Mouse (Mus musculus) 3T3-L1 (cell line): ENCODE measurements around the gene Osbpl5.
A peak's percentile ranks its signal among the peaks of the same experiment; 100 is the strongest.

Experiments
- DNase-seq: peaks from one replicate; pipeline ENCODE4 v3.0.0-alpha.2; 2015; ENCODE audit warnings: low read depth, low spot score

Gene Osbpl5

DNA sequence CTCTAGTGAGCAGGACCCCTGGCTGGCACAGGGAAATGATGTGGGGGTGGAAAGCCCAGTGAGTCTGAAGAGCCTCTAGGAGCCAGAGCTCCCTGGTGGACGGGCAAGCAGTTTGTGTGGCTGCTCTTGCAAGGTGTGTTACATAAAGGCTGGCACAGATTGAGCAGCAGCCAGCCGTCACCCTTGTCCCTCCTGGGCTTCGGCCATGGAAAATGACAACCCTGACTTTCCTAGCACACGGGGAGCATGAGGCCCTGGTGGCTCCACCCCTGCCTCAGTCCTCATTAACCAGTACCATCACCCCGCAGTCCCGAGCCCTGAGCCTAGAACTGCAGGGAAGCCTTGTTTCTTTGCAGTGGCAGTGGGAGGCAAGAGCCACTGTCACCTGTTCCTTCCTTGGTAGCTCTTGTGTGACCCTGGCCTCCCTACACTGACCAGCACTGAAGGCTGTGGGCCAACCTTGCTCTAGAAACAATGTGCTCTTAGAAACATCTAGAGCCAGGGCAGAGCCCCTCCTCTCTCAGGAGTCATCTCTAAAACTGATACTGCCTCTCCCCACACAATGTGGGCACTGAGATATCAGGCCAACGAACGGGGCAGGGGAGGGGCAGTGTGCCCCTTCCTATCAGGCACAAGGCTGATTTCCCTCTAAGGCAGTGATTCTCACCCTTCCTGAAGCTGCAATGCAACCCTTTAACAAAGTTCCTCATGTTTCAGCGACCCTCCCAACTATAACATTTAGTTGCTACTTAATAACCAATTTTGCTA, 1.2 kb downstream of the Osbpl5 start:
- no peak for DNase-seq

DNA sequence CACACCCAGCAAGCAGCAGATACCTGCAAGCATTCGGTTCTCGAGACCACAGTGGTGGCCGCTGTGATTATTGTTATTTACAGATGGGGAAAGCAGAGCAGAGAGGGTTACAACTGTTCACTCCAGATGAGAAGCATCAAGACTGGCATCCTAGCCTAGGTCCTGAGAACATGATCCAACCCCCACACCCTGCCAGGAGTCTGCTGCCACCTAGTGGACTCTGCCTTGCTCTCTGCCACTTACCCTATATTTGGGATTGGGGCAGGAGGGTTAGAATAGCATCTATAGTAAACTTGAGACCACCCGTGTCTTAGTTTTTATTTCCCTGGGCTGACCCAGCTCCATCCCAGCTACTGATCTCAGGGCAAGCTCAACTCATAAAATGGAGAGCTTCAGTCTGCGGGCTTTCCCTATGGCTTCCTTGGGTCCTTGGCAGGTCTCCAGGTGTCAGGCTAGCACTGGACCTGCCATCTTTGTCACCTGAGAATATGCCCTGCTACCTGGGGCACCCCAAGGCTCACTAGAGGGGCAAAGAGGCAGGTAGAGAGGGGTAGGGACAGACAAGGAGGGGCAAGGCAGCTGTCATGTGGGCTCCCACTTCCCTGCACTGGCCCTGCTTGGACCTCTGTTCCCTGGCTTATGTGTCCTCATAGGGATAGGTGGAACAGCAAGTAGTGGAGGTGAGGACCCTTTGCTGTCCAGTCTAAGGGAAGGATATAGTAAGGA, 2.6 kb downstream of the Osbpl5 start:
- peak; percentile 79 for DNase-seq

GRCm38 (mm10) chr7:143752606-143753005, 4.2 kb downstream of the Osbpl5 start:
- DNase-seq = no peak

GRCm38 (mm10) chr7:143752056-143752455, 4.7 kb downstream of the Osbpl5 start:
- DNase-seq = no peak

GRCm38 (mm10) chr7:143751380-143751779, 5.4 kb downstream of the Osbpl5 start:
- no peak for DNase-seq

GRCm38 (mm10) chr7:143749045-143749444, 7.7 kb downstream of the Osbpl5 start:
- no peak for DNase-seq

- DNase-seq = peak; percentile 90
Observed at GRCm38 (mm10) chr7:143748041-143748868, 8.5 kb downstream of the Osbpl5 start.

DNA sequence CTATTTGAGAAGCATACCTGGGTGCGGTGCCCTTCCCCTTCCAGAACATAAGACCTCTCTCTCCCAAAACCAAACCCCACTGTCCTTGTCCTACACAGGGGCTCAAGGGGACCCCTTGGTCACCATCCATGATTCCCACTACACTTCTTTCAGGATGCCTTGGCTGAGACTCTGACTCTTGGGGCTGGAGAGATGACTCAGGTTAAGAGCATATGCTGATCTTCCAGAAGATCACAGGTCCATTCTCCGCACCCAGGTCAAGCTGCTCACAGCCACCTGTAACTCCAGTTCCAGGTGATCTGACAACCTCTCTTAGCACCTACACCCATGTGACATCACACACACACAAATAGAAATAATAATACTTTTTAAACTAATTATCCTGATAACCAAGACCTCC, 16.1 kb downstream of the Osbpl5 start:
- DNase-seq = peak; percentile 56

- peak; percentile 78 for DNase-seq
Observed at GRCm38 (mm10) chr7:143739511-143740461, 17.0 kb downstream of the Osbpl5 start.

GRCm38 (mm10) chr7:143738601-143739006, 18.2 kb downstream of the Osbpl5 start:
- DNase-seq = peak; percentile 21

DNA sequence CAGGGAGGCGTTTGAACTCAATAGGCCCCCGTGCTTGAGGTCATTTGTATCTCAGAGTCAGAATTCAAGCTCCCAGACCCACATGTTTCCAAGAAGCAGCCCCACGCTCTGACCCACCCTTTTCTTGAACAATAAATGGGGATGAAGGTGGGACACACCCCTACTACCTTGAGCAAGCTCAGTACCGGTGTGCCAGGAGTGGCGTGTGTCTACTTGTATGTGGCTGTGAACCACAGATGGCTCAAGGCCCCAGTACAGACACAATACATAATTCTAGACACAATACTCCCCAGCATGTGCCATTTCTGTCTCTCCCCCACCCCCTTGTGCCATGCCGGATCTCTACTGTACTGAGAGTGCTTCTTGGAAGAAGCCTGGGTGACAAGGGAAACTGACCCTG, 18.6 kb downstream of the Osbpl5 start:
- DNase-seq = no peak

GRCm38 (mm10) chr7:143733746-143734145, 23.0 kb downstream of the Osbpl5 start:
- no peak for DNase-seq

- DNase-seq = no peak
Observed at GRCm38 (mm10) chr7:143729886-143730285, 26.9 kb downstream of the Osbpl5 start.

DNA sequence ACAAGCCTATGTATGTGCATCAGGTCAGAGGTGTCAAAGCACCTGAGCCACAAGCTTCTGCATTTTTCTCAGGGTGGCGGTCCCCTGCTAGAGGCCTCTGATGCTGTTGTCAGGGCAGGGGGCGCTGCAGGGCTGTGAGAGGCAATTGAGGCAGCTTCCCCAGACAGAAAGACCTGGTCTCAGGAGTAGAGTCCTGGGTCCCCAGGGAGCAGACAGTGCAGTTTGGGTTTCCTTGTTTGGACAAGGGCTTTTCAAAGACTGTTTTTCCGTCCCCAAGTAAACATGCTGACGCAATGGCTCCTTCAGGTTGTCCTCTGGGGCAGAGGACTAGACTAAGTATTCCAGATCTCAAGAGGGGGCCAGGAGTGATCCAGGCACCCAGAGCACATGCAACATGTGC, 30.4 kb downstream of the Osbpl5 start:
- DNase-seq = no peak

- no peak for DNase-seq
Observed at GRCm38 (mm10) chr7:143723841-143724240, 32.9 kb downstream of the Osbpl5 start.

DNA sequence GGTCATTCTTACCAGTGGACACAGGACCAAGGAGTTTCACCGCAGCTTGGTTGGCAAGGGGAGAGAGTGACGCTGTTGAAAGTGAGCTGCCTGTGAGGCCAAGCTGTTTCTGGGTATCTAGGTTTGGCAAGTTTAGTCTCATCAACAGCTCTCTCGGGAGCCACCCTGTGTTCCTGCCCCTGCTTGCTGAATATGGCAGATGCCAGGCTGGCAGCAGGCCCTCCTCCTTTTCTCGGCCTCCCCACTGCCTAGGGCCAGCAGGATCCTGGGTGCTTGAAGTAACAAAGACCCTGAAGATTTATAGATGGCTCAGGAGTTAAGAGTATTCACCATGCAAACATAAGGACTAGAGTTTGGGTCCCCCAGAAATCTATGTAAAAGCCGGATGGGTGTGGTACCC, 34.1 kb downstream of the Osbpl5 start:
- no peak for DNase-seq

DNA sequence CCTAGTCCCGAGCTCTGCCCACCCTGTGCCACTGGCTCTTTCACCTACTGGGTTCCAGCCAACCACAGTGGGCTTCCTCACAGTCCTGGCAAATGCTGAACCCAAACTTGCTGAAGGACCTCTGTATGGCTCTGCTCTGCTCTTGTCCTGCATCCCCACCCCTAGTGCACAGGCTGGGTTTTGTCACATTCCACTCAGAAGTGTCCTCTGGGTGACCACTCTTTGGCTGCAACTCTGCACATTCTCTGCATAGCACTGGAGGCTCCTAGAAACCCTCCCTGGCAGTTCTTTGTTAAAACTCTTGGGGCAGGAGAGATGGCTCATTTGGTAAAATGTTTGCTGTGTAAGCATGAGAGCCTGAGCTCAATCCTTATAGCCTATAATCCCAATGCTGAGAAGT, 39.0 kb downstream of the Osbpl5 start:
- no peak for DNase-seq

- no peak for DNase-seq
Observed at GRCm38 (mm10) chr7:143713421-143713820, 43.4 kb downstream of the Osbpl5 start.

DNA sequence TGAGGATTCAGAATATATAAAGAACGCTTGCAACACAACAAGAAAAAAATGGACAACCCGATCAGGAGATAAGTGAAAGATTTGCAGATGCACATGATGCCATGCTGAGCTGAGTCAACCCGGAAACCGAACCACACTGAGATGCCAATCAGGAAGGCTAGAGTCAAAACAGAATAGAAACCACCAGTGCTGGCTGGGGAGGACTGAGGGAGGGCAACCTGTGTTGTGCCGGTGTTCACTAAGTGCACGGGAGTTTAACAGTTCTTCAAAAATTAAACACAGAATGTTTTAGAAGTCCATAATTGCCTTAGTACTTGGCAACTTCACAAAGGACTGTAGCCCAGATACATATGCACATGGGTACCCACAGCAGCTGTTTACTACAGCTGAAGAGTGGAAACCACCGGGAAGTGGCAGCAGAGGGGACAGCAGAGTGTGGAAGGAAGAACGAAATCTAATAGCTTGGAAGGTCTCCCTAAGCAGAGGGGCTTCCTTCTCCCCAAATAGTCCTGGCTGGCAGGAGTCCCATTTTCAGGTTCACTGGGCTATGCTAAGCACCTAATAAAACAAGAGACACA, 43.9 kb downstream of the Osbpl5 start:
- no peak for DNase-seq

DNA sequence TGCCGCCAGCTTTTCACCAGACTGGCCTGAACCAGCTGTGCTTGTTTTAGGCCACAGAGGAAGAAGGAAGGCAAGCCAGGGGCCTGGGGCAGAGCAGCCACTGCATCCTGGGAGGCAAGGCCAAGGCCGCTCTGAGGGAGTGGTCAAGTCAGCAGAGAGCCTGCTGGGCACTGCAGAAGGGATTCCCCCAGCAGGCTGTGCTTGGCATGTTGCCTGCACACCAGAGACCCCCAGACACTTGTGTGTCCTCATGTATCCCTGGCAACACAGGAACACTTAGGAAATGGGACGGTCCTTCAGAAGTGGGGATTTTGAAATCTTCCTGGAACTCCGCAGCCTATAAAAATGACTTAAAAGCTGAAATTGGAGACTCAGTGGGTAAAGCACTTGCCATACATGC, 44.8 kb downstream of the Osbpl5 start:
- no peak for DNase-seq

- DNase-seq = no peak
Observed at GRCm38 (mm10) chr7:143711381-143711780, 45.4 kb downstream of the Osbpl5 start.
